Mouse (Mus musculus): ENCODE measurements around the gene Isg20l2. TPM values are rescaled to one million over a fixed set of nuclear protein-coding genes. Genes with fewer than 3 reads are reported as not detected.
A peak's percentile ranks its signal among the peaks of the same experiment; 100 is the strongest.

The Isg20l2 gene
- polyA plus RNA-seq, 1 experiment, result 14.3 TPM

DNA sequence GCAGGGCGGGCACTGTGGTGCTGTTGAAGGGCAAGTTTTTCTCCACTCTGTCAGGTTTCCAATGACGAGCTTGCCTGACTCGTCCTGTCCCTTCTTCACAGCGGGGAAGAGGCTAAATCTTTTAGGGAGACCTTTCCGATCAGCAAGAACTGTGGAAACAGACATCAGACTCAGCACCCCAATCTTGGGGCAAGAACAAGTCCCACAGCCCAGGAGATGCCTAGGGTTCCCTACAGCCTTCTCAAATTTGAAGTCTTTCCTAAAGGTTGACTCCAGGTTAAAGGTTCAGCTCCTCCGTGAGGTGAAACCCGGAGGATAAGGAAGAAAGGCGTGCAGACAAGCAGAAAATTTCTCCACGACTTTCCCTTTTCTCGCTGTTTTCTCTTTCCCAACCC lies 30.1 kb downstream of the Isg20l2 start:
- peaks cover 10% of the 10 kb centered on the region for H3K27me3 ChIP-seq (ENCODE audit: control insufficient read depth, insufficient read depth, low read length)
- 50% methylated on average over 10 of the region's 10 CpGs for WGBS
- H3K4me1 ChIP-seq (ENCODE audit: control insufficient read depth, insufficient read depth, insufficient read length), result no peaks in the 10 kb centered on the region
- TF ChIP-seq POLR2A (IDR thresholded peaks at IDR 0.05; ENCODE audit: low read depth, low read length) (no peak), CTCF (IDR thresholded peaks at IDR 0.05; ENCODE audit: extremely low read depth, insufficient read depth, insufficient read length, insufficient replicate concordance) (no peak)
- no peak for DNase-seq (ENCODE audit: low read depth in 1 of 2, low spot score in 2 of 2)
- no peak overlapping the region for H3K27ac ChIP-seq (ENCODE audit: insufficient read depth, low read length)
- no peaks in the 10 kb centered on the region for H3K36me3 ChIP-seq (ENCODE audit: control insufficient read depth, insufficient read depth, low read length)
- no peak overlapping the region for H3K4me3 ChIP-seq (ENCODE audit: extremely low read depth, insufficient read depth, insufficient read length)

DNA sequence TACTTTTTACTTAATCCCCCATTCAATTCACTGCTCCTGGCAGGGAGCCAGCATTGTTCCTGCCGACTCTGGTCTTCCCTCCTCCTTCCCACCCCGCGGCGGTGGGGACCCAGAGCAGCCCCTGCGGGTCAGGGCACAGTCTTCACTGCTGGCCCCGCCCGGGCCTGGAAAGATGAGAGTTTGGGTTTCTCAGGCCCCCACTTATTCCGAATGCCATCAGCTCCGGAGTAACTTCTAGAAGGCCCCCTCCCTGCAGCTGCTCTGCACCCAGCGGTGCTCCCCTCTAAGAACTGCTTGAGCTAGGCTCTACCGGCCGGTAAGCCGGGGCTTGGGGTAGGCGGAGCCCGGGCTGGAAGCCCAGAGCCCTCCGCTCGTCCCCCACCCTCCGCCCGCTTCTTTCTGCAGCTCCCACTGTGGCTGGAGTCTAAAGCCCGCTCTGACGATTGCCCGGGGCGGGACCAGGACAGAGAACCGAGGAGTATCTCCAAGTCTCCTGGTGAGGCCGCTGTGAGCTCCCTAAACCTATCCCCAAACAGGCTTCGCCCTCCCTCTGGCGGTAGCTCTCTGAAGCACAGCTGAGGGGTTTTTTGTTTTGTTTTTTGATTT lies 30.6 kb downstream of the Isg20l2 start:
- peak; percentile 37 to 43 for DNase-seq (ENCODE audit: low read depth in 1 of 2, low spot score in 2 of 2)
- no peaks in the 10 kb centered on the region for H3K4me1 ChIP-seq (ENCODE audit: control insufficient read depth, insufficient read depth, insufficient read length)
- H3K36me3 ChIP-seq (ENCODE audit: control insufficient read depth, insufficient read depth, low read length), result no peaks in the 10 kb centered on the region
- TF ChIP-seq CTCF (IDR thresholded peaks at IDR 0.05; ENCODE audit: extremely low read depth, insufficient read depth, insufficient read length, insufficient replicate concordance) (peak; percentile 73; the same call in 1 of the 2 replicates), POLR2A (IDR thresholded peaks at IDR 0.05; ENCODE audit: low read depth, low read length) (no peak)
- H3K4me3 ChIP-seq (ENCODE audit: extremely low read depth, insufficient read depth, insufficient read length), result peak overlapping the region; percentile 31; the same call in 1 of the 2 replicates
- WGBS, result 1% methylated on average over 27 of the region's 27 CpGs
- H3K27ac ChIP-seq (ENCODE audit: insufficient read depth, low read length), result no peak overlapping the region
- H3K27me3 ChIP-seq (ENCODE audit: control insufficient read depth, insufficient read depth, low read length), result peaks cover 10% of the 10 kb centered on the region

DNA sequence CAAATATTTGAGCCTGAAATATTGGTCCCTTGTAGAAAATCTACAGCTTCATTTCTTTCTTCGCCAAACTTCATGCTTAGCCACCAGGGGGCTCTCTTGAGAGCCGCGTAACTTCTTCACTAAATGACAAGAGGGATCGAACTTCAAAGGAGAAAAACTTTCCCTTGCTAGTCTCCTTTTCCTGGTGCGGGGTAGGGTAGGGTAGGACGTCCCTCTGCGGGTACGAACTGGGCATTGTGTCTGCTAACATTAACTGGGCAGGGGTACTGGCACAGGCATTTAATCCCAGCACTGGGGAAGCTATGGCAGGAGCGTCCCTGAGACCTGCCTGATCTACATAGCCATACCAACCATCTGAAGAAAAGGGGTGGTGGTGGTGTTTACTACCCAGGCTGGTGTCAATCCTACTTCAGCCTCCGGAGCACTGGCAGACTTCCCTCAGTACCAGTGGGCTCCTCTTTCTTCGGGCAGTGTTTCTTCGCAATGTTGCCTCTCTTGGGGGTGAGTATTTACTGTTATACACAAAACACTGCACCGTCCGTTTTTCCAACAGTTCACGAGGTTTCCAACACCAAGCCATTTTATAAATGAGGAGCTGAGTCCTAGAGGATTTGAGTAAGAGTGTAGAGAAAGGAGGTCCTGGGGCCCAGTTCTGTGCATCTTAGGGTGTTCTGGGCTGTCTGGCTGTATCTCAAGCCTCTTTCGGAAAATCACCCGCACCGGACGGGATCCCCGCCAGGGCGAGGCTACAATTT lies 40.2 kb downstream of the Isg20l2 start:
- TF ChIP-seq CTCF (IDR thresholded peaks at IDR 0.05; ENCODE audit: extremely low read depth, insufficient read depth, insufficient read length, insufficient replicate concordance) (peak; percentile 52; the same call in 1 of the 2 replicates), POLR2A (IDR thresholded peaks at IDR 0.05; ENCODE audit: low read depth, low read length) (no peak)
- 4% methylated on average over 21 of the region's 21 CpGs for WGBS
- peak; percentile 34 to 36 for DNase-seq (ENCODE audit: low read depth in 1 of 2, low spot score in 2 of 2)
- Histone ChIP-seq H3K36me3 (ENCODE audit: control insufficient read depth, insufficient read depth, low read length) (no peaks in the 10 kb centered on the region), H3K4me3 (ENCODE audit: extremely low read depth, insufficient read depth, insufficient read length) (peak overlapping the region; percentile 29; the same call in 1 of the 2 replicates), H3K27me3 (ENCODE audit: control insufficient read depth, insufficient read depth, low read length) (peaks cover 16% of the 10 kb centered on the region), H3K27ac (ENCODE audit: insufficient read depth, low read length) (no peak overlapping the region), H3K4me1 (ENCODE audit: control insufficient read depth, insufficient read depth, insufficient read length) (peaks cover 9% of the 10 kb centered on the region)

DNA sequence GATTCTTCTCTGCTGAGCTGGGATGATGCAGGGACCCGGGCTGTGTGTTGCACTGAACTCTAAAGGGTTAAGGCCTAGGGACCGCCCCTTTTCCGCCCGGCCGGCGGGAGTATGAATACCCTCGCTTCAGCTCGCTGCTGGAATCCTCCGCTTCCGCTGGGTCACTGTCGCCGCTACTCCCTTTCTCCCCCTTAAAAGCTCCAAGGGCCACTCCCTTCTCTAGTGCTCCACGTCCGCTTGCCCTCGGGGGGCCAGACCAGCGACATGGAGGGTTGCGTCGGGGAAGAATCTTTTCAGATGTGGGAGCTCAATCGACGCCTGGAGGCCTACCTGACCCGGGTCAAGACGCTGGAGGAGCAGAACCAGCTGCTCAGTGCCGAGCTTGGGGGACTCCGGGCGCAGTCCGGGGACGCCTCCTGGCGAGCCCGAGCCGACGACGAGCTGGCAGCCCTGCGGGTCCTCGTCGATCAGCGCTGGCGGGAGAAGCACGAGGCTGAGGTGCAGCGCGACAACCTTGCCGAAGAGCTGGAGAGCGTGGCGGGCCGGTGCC lies 40.9 kb downstream of the Isg20l2 start, which contains the start of gene Nes:
Gene Nes (plus strand): TSS at position 140 of the 550 bp plus-strand sequence.
- peaks cover 9% of the 10 kb centered on the region for H3K4me1 ChIP-seq (ENCODE audit: control insufficient read depth, insufficient read depth, insufficient read length)
- H3K27ac ChIP-seq (ENCODE audit: insufficient read depth, low read length), result no peak within 1 kb of the TSS; the same call in 1 of the 2 replicates
- TF ChIP-seq CTCF (IDR thresholded peaks at IDR 0.05; ENCODE audit: extremely low read depth, insufficient read depth, insufficient read length, insufficient replicate concordance), result no peak
- no peak for TF ChIP-seq POLR2A (IDR thresholded peaks at IDR 0.05; ENCODE audit: low read depth, low read length)
- H3K36me3 ChIP-seq (ENCODE audit: control insufficient read depth, insufficient read depth, low read length), result no peaks in the 10 kb centered on the region
- H3K4me3 ChIP-seq (ENCODE audit: extremely low read depth, insufficient read depth, insufficient read length), result peak within 1 kb of the TSS; percentile 29
- DNase-seq (ENCODE audit: low read depth in 1 of 2, low spot score in 2 of 2), result no peak
- WGBS, result 1% methylated on average over 44 of the region's 44 CpGs
- peaks cover 16% of the 10 kb centered on the region for H3K27me3 ChIP-seq (ENCODE audit: control insufficient read depth, insufficient read depth, low read length)

DNA sequence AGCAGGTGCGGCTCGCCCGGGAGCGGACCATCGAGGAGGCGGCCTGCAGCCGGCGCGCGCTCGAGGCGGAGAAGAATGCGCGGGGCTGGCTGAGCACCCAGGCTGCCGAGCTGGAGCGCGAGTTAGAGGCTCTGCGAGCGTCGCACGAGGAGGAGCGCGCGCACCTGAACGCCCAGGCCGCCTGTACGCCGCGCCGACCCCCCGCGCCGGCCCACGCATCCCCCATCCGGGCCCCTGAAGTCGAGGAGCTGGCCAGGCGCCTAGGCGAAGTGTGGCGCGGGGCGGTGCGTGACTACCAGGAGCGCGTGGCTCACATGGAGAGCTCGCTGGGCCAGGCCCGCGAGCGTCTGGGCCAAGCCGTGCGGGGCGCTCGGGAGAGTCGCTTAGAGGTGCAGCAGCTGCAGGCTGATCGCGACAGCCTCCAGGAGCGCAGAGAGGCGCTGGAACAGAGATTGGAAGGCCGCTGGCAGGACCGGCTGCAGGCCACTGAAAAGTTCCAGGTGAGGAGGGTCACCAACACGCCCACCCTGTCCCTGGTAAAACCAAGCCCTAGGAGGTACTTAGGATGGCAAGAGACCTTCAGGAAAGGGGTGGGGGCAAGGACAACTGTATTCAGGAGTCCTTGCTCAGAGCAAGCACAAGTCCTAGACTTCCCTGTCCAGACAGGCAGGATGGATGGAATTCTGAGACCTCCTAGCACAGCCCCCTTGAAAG lies 41.5 kb downstream of the Isg20l2 start:
- peak overlapping the region; percentile 20; the same call in 1 of the 2 replicates for H3K4me3 ChIP-seq (ENCODE audit: extremely low read depth, insufficient read depth, insufficient read length)

DNA sequence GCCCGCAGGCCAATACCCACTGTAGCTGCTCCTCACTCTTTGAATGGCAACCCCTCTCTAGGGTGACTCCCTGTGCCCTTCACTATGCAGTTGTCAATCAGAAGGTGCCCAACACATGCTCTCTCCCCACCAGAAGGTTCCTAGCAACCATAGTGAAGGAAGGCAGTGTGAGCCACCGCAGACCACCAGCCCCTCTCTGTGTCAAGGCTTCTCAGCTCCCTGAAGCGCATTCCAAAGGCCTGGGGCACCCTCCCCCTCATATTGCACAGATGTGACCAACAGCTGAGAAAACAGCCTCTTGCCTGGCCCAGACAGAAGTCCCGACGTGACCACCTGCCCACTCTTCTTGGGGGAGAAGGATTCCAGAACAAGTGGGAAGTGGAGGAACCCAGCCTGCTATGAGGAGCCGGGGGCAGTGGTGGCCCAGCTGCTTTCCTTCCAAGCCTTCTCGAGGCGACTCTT lies 42.1 kb downstream of the Isg20l2 start:
- no peak overlapping the region for H3K4me3 ChIP-seq (ENCODE audit: extremely low read depth, insufficient read depth, insufficient read length)

More for the DNA sequence above, 41.5 kb downstream of the Isg20l2 start:
- WGBS, result 6% methylated on average over 60 of the region's 60 CpGs
- Histone ChIP-seq H3K27ac (ENCODE audit: insufficient read depth, low read length) (no peak overlapping the region; the same call in 1 of the 2 replicates), H3K36me3 (ENCODE audit: control insufficient read depth, insufficient read depth, low read length) (no peaks in the 10 kb centered on the region), H3K27me3 (ENCODE audit: control insufficient read depth, insufficient read depth, low read length) (peaks cover 16% of the 10 kb centered on the region), H3K4me1 (ENCODE audit: control insufficient read depth, insufficient read depth, insufficient read length) (peaks cover 9% of the 10 kb centered on the region)
- DNase-seq (ENCODE audit: low read depth in 1 of 2, low spot score in 2 of 2), result no peak
- TF ChIP-seq POLR2A (IDR thresholded peaks at IDR 0.05; ENCODE audit: low read depth, low read length), result no peak
- no peak for TF ChIP-seq CTCF (IDR thresholded peaks at IDR 0.05; ENCODE audit: extremely low read depth, insufficient read depth, insufficient read length, insufficient replicate concordance)

More for the DNA sequence above, 42.1 kb downstream of the Isg20l2 start:
- Histone ChIP-seq H3K36me3 (ENCODE audit: control insufficient read depth, insufficient read depth, low read length) (no peaks in the 10 kb centered on the region), H3K27ac (ENCODE audit: insufficient read depth, low read length) (no peak overlapping the region), H3K4me1 (ENCODE audit: control insufficient read depth, insufficient read depth, insufficient read length) (peaks cover 9% of the 10 kb centered on the region), H3K27me3 (ENCODE audit: control insufficient read depth, insufficient read depth, low read length) (peaks cover 16% of the 10 kb centered on the region)
- TF ChIP-seq CTCF (IDR thresholded peaks at IDR 0.05; ENCODE audit: extremely low read depth, insufficient read depth, insufficient read length, insufficient replicate concordance), result no peak
- no peak for TF ChIP-seq POLR2A (IDR thresholded peaks at IDR 0.05; ENCODE audit: low read depth, low read length)
- WGBS, result 66% methylated on average over 8 of the region's 8 CpGs
- DNase-seq (ENCODE audit: low read depth in 1 of 2, low spot score in 2 of 2), result no peak
